Mouse (Mus musculus): Measurements from ENCODE around the gene Tulp4.

DNA sequence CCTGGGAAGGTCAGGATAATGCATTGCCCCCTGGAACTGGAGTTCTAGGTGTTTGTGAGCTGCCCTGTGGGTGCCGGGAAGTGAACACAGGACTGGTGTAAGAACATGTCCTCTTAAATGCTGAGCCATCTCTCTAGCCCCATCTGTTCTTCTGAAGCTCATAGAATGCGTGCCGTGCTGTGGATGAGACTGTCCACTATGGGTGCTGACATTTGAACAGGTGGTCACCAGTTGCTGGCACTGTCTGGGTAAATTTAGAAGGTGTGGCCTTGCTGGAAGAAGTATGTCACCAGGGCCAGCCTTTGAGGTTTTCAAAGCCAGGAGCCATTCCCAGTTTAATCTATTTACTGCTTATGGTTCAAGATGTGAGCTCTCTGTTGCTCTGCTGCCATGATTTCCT is 4.0 kb upstream of the Tulp4 start:
- TF ChIP-seq CTCF (IDR thresholded peaks at IDR 0.05; ENCODE audit: low read depth, low read length) (no peak), POLR2A (IDR thresholded peaks at IDR 0.05; ENCODE audit: extremely low read depth, insufficient read depth, low read length) (no peak)

Measured in liver, adult 2 months (tissue).